Mouse (Mus musculus): Measurements from ENCODE around the gene Cxxc4. TPM values are rescaled to one million over a fixed set of nuclear protein-coding genes. Genes with fewer than 3 reads are reported as not detected.
A peak's percentile ranks its signal among the peaks of the same experiment; 100 is the strongest.

Gene Cxxc4
- polyA plus RNA-seq, 1 experiment from 2014 or later: 3.8 TPM

- H3K27ac ChIP-seq: peak overlapping the region; percentile 74
- ATAC-seq (ENCODE audit: insufficient number of reproducible peaks, low FRiP score, low TSS enrichment, low read depth): peak; percentile 82
- no peaks in the 10 kb centered on the region for H3K27me3 ChIP-seq
- peaks cover 14% of the 10 kb centered on the region; the same call in 1 of the 2 replicates for H3K4me1 ChIP-seq
- peak overlapping the region; percentile 65 for H3K4me2 ChIP-seq
- WGBS: under 1% methylated on average over 39 of the region's 55 CpGs
- peak overlapping the region; percentile 37; the same call in 1 of the 2 replicates for H3K9ac ChIP-seq
- H3K4me3 ChIP-seq: peak overlapping the region; percentile 52
- no peaks in the 10 kb centered on the region for H3K36me3 ChIP-seq
- H3K9me3 ChIP-seq: no peaks in the 10 kb centered on the region
These were observed 532 bp upstream of the Cxxc4 start for GRCm38 (mm10) chr3:134235491-134236413.

DNA sequence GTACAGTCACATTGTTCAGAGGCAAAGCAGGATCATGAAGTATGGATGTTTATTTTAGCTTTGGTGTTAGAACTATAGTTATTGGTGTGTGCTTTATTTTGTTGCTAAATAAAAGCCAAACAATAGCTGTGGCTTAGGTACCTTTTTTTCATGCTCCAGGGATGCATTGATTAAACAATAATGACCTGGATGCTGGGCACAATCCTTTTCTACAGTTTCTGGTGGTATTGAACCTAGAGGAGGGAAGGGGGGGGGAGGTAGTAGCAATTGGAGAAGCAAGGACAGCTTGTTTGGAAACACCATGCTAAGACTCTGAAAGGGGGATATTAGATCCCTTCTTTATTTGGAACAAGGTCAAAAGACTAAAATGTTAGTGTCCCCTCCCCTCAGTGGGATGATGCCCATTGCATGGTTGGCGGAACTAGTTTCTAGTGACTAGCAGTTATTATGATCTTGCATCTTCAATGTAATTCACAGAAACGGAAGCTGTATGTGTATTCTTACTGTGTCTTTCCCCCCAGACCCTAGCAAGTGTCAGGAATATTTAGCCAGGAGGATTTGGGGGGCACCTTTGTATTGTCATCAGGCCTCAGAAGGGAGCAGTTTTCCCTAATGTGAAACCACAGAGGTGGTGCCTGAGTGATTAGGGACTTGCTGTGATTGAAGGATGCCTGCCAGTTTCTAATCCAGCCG lies 975 bp downstream of the Cxxc4 start:
- H3K9me3 ChIP-seq: no peaks in the 10 kb centered on the region
- no peaks in the 10 kb centered on the region for H3K27me3 ChIP-seq
- WGBS: 64% methylated on average over 3 of the region's 3 CpGs
- ATAC-seq (ENCODE audit: insufficient number of reproducible peaks, low FRiP score, low TSS enrichment, low read depth): no peak
- no peaks in the 10 kb centered on the region for H3K36me3 ChIP-seq
- H3K4me3 ChIP-seq: peak overlapping the region; percentile 2; the same call in 1 of the 2 replicates
- no peak overlapping the region for H3K4me2 ChIP-seq
- H3K9ac ChIP-seq: no peak overlapping the region
- H3K4me1 ChIP-seq: peaks cover 15% of the 10 kb centered on the region; the same call in 1 of the 2 replicates
- no peak overlapping the region for H3K27ac ChIP-seq

GRCm38 (mm10) chr3:134238621-134239310 lies 2.5 kb downstream of the Cxxc4 start:
- Histone ChIP-seq H3K4me1 (peaks cover 15% of the 10 kb centered on the region; the same call in 1 of the 2 replicates), H3K4me3 (peak overlapping the region; percentile 68), H3K4me2 (peak overlapping the region; percentile 90), H3K9ac (no peak overlapping the region), H3K27ac (peak overlapping the region; percentile 83; the same call in 1 of the 2 replicates), H3K27me3 (no peaks in the 10 kb centered on the region), H3K36me3 (no peaks in the 10 kb centered on the region), H3K9me3 (no peaks in the 10 kb centered on the region)
- no peak for ATAC-seq (ENCODE audit: insufficient number of reproducible peaks, low FRiP score, low TSS enrichment, low read depth)
- WGBS: 3% methylated on average over 14 of the region's 14 CpGs

- under 1% methylated on average over 43 of the region's 51 CpGs for WGBS
- H3K4me1 ChIP-seq: peaks cover 15% of the 10 kb centered on the region; the same call in 1 of the 2 replicates
- peak overlapping the region; percentile 83 for H3K27ac ChIP-seq
- ATAC-seq (ENCODE audit: insufficient number of reproducible peaks, low FRiP score, low TSS enrichment, low read depth): peak; percentile 27; the same call in 1 of the 2 replicates
- no peaks in the 10 kb centered on the region for H3K36me3 ChIP-seq
- no peaks in the 10 kb centered on the region for H3K9me3 ChIP-seq
- peak overlapping the region; percentile 90 for H3K4me2 ChIP-seq
- peak overlapping the region; percentile 68 for H3K4me3 ChIP-seq
- peak overlapping the region; percentile 57 for H3K9ac ChIP-seq
- H3K27me3 ChIP-seq: no peaks in the 10 kb centered on the region
These were observed 3.2 kb downstream of the Cxxc4 start for GRCm38 (mm10) chr3:134239321-134239970.

DNA sequence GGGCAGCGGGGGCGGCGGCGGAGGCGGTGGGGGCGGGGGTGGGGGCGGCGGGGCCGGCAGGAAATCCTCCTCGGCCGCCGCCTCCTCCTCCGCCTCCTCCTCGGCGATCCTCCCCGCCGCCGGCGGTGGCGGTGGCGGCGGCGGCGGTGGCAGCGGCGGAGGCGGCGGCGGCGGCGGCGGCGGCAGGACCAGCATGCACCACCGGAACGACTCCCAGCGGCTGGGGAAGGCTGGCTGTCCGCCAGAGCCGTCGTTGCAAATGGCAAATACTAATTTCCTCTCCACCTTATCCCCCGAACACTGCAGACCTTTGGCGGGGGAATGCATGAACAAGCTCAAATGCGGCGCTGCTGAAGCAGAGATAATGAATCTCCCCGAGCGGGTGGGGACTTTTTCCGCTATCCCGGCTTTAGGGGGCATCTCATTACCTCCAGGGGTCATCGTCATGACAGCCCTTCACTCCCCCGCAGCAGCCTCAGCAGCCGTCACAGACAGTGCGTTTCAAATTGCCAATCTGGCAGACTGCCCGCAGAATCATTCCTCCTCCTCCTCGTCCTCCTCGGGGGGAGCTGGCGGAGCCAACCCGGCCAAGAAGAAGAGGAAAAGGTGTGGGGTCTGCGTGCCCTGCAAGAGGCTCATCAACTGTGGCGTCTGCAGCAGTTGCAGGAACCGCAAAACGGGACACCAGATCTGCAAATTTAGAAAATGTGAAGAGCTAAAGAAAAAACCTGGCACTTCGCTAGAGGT lies 3.9 kb downstream of the Cxxc4 start:
- ATAC-seq (ENCODE audit: insufficient number of reproducible peaks, low FRiP score, low TSS enrichment, low read depth): no peak
- Histone ChIP-seq H3K4me3 (peak overlapping the region; percentile 68), H3K36me3 (no peaks in the 10 kb centered on the region), H3K27me3 (no peaks in the 10 kb centered on the region), H3K9ac (peak overlapping the region; percentile 57), H3K4me1 (peaks cover 15% of the 10 kb centered on the region; the same call in 1 of the 2 replicates), H3K4me2 (peak overlapping the region; percentile 90), H3K9me3 (no peaks in the 10 kb centered on the region), H3K27ac (peak overlapping the region; percentile 83)
- under 1% methylated on average over 30 of the region's 61 CpGs for WGBS

- Histone ChIP-seq H3K4me2 (peak overlapping the region; percentile 90), H3K4me1 (peaks cover 15% of the 10 kb centered on the region; the same call in 1 of the 2 replicates), H3K9me3 (no peaks in the 10 kb centered on the region), H3K36me3 (no peaks in the 10 kb centered on the region), H3K4me3 (peak overlapping the region; percentile 68), H3K27ac (peak overlapping the region; percentile 83), H3K9ac (no peak overlapping the region; the same call in 1 of the 2 replicates), H3K27me3 (no peaks in the 10 kb centered on the region)
- WGBS: 5% methylated on average over 6 of the region's 6 CpGs
- ATAC-seq (ENCODE audit: insufficient number of reproducible peaks, low FRiP score, low TSS enrichment, low read depth): no peak
These were observed 4.4 kb downstream of the Cxxc4 start for GRCm38 (mm10) chr3:134240718-134241025.

DNA sequence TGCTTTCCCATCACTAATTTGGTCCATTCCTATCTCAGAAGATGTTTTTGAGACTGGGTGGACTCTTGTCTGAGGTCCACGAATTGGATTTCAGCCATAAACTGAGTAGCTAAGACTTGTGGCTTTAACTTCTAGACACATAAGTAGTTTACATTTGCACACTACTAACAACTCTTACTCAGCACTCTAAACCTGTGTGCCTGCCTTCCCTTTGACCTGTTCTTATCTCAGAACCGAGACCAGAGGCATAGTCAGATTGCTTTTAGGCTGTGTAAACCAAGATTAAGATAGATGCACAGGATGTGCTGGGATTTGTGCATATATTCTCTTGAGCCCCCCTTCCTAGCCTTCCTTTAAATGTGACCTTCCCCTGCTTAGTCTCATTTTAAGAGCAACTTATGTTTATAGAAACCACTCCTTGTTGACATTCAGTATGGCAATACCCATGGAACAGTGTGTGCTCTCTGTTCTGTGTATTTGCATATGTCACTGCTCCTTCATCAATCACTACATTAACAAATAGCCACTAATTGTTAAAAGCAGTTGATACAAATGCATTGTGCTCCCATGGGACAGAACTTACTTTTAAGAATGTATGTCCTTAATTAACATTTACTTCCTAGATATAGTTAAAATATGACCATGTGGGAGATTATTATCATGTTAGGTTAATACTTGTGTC lies 7.0 kb downstream of the Cxxc4 start:
- Histone ChIP-seq H3K4me2 (no peak overlapping the region), H3K4me3 (no peak overlapping the region), H3K9me3 (no peaks in the 10 kb centered on the region), H3K9ac (no peak overlapping the region), H3K27ac (no peak overlapping the region), H3K27me3 (no peaks in the 10 kb centered on the region), H3K4me1 (peaks cover 15% of the 10 kb centered on the region; the same call in 1 of the 2 replicates), H3K36me3 (no peaks in the 10 kb centered on the region)
- ATAC-seq (ENCODE audit: insufficient number of reproducible peaks, low FRiP score, low TSS enrichment, low read depth): no peak
- 47% methylated on average over 2 of the region's 2 CpGs for WGBS

- no peak overlapping the region for H3K27ac ChIP-seq
- H3K4me3 ChIP-seq: no peak overlapping the region
- H3K4me2 ChIP-seq: no peak overlapping the region
- ATAC-seq (ENCODE audit: insufficient number of reproducible peaks, low FRiP score, low TSS enrichment, low read depth): no peak
- no peaks in the 10 kb centered on the region for H3K36me3 ChIP-seq
- 40% methylated on average over 3 of the region's 3 CpGs for WGBS
- H3K27me3 ChIP-seq: no peaks in the 10 kb centered on the region
- no peaks in the 10 kb centered on the region for H3K9me3 ChIP-seq
- no peak overlapping the region for H3K9ac ChIP-seq
- H3K4me1 ChIP-seq: peaks cover 9% of the 10 kb centered on the region; the same call in 1 of the 2 replicates
These were observed 7.6 kb downstream of the Cxxc4 start for GRCm38 (mm10) chr3:134243850-134244247.

DNA sequence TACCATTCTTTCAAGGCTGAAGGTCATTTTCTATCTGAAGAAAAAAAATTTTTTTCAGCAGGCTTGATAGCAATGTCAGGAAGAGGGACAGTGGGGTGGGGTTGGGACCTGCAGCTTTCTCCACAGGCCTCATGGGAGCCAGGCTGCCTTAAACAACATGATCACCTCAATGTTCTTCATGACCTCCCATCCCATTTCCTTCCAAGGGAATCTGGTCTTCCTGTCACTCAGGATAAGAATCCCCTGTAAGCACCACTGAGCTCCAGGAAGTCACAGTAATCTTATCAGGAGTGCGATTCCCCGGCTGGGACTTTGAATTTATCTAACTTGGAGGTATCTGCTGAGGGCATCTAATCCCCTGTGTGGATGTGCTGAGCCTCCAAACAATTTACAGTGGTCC lies 17.9 kb downstream of the Cxxc4 start:
- ATAC-seq (ENCODE audit: insufficient number of reproducible peaks, low FRiP score, low TSS enrichment, low read depth): no peak
- 78% methylated on average over 2 of the region's 2 CpGs for WGBS
- Histone ChIP-seq H3K36me3 (no peaks in the 10 kb centered on the region), H3K9ac (no peak overlapping the region), H3K4me1 (no peaks in the 10 kb centered on the region), H3K4me3 (no peak overlapping the region), H3K27me3 (no peaks in the 10 kb centered on the region), H3K4me2 (no peak overlapping the region), H3K27ac (no peak overlapping the region), H3K9me3 (no peaks in the 10 kb centered on the region)

GRCm38 (mm10) chr3:134258715-134259114 lies 22.4 kb downstream of the Cxxc4 start:
- Histone ChIP-seq H3K27ac (no peak overlapping the region), H3K4me1 (no peaks in the 10 kb centered on the region), H3K9ac (no peak overlapping the region), H3K4me3 (no peak overlapping the region), H3K4me2 (no peak overlapping the region), H3K27me3 (no peaks in the 10 kb centered on the region), H3K9me3 (no peaks in the 10 kb centered on the region), H3K36me3 (no peaks in the 10 kb centered on the region)
- no peak for ATAC-seq (ENCODE audit: insufficient number of reproducible peaks, low FRiP score, low TSS enrichment, low read depth)
- 81% methylated on average over 5 of the region's 5 CpGs for WGBS
